Mouse (Mus musculus): ENCODE data around the gene Tmem150a. TPM values are rescaled to one million over a fixed set of nuclear protein-coding genes. Genes with fewer than 3 reads are reported as not detected.

Gene Tmem150a
- polyA plus RNA-seq, 1 experiment from 2014 or later, result 4.0 TPM

- Histone ChIP-seq H3K9ac (no peak overlapping the region), H3K36me3 (replicated peaks) (peaks cover 92% of the 10 kb centered on the region), H3K4me2 (no peak overlapping the region), H3K4me3 (replicated peaks) (no peak overlapping the region), H3K9me3 (no peaks in the 10 kb centered on the region), H3K27ac (no peak overlapping the region), H3K27me3 (no peaks in the 10 kb centered on the region), H3K4me1 (no peaks in the 10 kb centered on the region)
- ATAC-seq (ENCODE audit: low FRiP score), result no peak
- 81% methylated on average over 5 of the region's 5 CpGs for WGBS
Measured at GRCm38 (mm10) chr6:72333111-72333510, 22.1 kb upstream of the Tmem150a start.

- H3K4me2 ChIP-seq, result no peak overlapping the region
- ATAC-seq (ENCODE audit: low FRiP score), result no peak
- 79% methylated on average over 2 of the region's 2 CpGs for WGBS
- H3K9ac ChIP-seq, result no peak overlapping the region
- H3K4me3 ChIP-seq (replicated peaks), result no peak overlapping the region
- H3K9me3 ChIP-seq, result no peaks in the 10 kb centered on the region
- H3K27me3 ChIP-seq, result no peaks in the 10 kb centered on the region
- H3K27ac ChIP-seq, result no peak overlapping the region
- H3K4me1 ChIP-seq, result peaks cover 14% of the 10 kb centered on the region
- peaks cover 45% of the 10 kb centered on the region for H3K36me3 ChIP-seq (replicated peaks)
Measured at GRCm38 (mm10) chr6:72340481-72340880, 14.8 kb upstream of the Tmem150a start.

GRCm38 (mm10) chr6:72344396-72345073 lies 10.7 kb upstream of the Tmem150a start:
- Histone ChIP-seq H3K4me3 (replicated peaks) (peak overlapping the region; percentile 82), H3K9ac (peak overlapping the region; percentile 72), H3K4me1 (peaks cover 37% of the 10 kb centered on the region), H3K4me2 (peak overlapping the region; percentile 92), H3K27me3 (no peaks in the 10 kb centered on the region), H3K9me3 (no peaks in the 10 kb centered on the region), H3K36me3 (replicated peaks) (peaks cover 14% of the 10 kb centered on the region), H3K27ac (peak overlapping the region; percentile 60; the same call in 1 of the 2 replicates)
- peak; percentile 65 for ATAC-seq (ENCODE audit: low FRiP score)
- under 1% methylated on average over 42 of the region's 42 CpGs for WGBS

GRCm38 (mm10) chr6:72345074-72345567 lies 10.1 kb upstream of the Tmem150a start, which contains the start of gene Usp39:
Usp39 (minus strand) TSS chr6:72345184.
- peak; percentile 85 for ATAC-seq (ENCODE audit: low FRiP score)
- Histone ChIP-seq H3K27ac (peak within 1 kb of the TSS; percentile 60; the same call in 1 of the 2 replicates), H3K4me3 (replicated peaks) (peak within 1 kb of the TSS; percentile 82), H3K27me3 (no peaks in the 10 kb centered on the region), H3K9ac (peak within 1 kb of the TSS; percentile 72), H3K4me1 (peaks cover 37% of the 10 kb centered on the region), H3K9me3 (no peaks in the 10 kb centered on the region), H3K4me2 (peak within 1 kb of the TSS; percentile 92), H3K36me3 (replicated peaks) (peaks cover 15% of the 10 kb centered on the region)
- under 1% methylated on average over 30 of the region's 30 CpGs for WGBS

- H3K9me3 ChIP-seq, result no peaks in the 10 kb centered on the region
- peaks cover 20% of the 10 kb centered on the region for H3K36me3 ChIP-seq (replicated peaks)
- no peak overlapping the region for H3K9ac ChIP-seq
- WGBS, result 55% methylated on average over 6 of the region's 6 CpGs
- peak overlapping the region; percentile 92 for H3K4me2 ChIP-seq
- no peak overlapping the region for H3K27ac ChIP-seq
- no peaks in the 10 kb centered on the region for H3K27me3 ChIP-seq
- peaks cover 37% of the 10 kb centered on the region for H3K4me1 ChIP-seq
- ATAC-seq (ENCODE audit: low FRiP score), result no peak
- H3K4me3 ChIP-seq (replicated peaks), result peak overlapping the region; percentile 82; the same call in 1 of the 2 replicates
Measured at GRCm38 (mm10) chr6:72345633-72346032, 9.6 kb upstream of the Tmem150a start.

- H3K4me2 ChIP-seq, result no peak overlapping the region
- H3K4me3 ChIP-seq (replicated peaks), result no peak overlapping the region; the same call in 1 of the 2 replicates
- no peak for ATAC-seq (ENCODE audit: low FRiP score)
Measured at GRCm38 (mm10) chr6:72346261-72346660, 9.0 kb upstream of the Tmem150a start.

GRCm38 (mm10) chr6:72347166-72347941 lies 7.9 kb upstream of the Tmem150a start, which contains the start of gene 0610030E20Rik:
0610030E20Rik (plus strand) TSS chr6:72347317.
- Histone ChIP-seq H3K27ac (peak within 1 kb of the TSS; percentile 87), H3K4me1 (peaks cover 37% of the 10 kb centered on the region), H3K27me3 (no peaks in the 10 kb centered on the region), H3K9me3 (no peaks in the 10 kb centered on the region), H3K4me3 (replicated peaks) (peak within 1 kb of the TSS; percentile 78), H3K4me2 (peak within 1 kb of the TSS; percentile 82), H3K36me3 (replicated peaks) (peaks cover 23% of the 10 kb centered on the region), H3K9ac (peak within 1 kb of the TSS; percentile 92)
- WGBS, result under 1% methylated on average over 72 of the region's 72 CpGs
- peak; percentile 76 for ATAC-seq (ENCODE audit: low FRiP score)

More at GRCm38 (mm10) chr6:72346261-72346660, 9.0 kb upstream of the Tmem150a start:
- Histone ChIP-seq H3K9me3 (no peaks in the 10 kb centered on the region), H3K36me3 (replicated peaks) (peaks cover 23% of the 10 kb centered on the region), H3K4me1 (peaks cover 37% of the 10 kb centered on the region), H3K27me3 (no peaks in the 10 kb centered on the region), H3K27ac (no peak overlapping the region), H3K9ac (no peak overlapping the region)
- WGBS, result 84% methylated on average over 4 of the region's 4 CpGs

GRCm38 (mm10) chr6:72348411-72348810 lies 6.8 kb upstream of the Tmem150a start:
- Histone ChIP-seq H3K4me1 (peaks cover 35% of the 10 kb centered on the region), H3K4me3 (replicated peaks) (peak overlapping the region; percentile 78), H3K4me2 (peak overlapping the region; percentile 82), H3K36me3 (replicated peaks) (peaks cover 23% of the 10 kb centered on the region), H3K9me3 (no peaks in the 10 kb centered on the region), H3K27ac (no peak overlapping the region), H3K27me3 (peaks cover 3% of the 10 kb centered on the region; the same call in 1 of the 2 replicates), H3K9ac (peak overlapping the region; percentile 92; the same call in 1 of the 2 replicates)
- 81% methylated on average over 10 of the region's 10 CpGs for whole genome bisulfite sequencing
- ATAC-seq (ENCODE audit: low FRiP score), result no peak

- Histone ChIP-seq H3K27me3 (peaks cover 6% of the 10 kb centered on the region; the same call in 1 of the 2 replicates), H3K27ac (no peak overlapping the region), H3K4me3 (replicated peaks) (no peak overlapping the region), H3K9me3 (no peaks in the 10 kb centered on the region), H3K36me3 (replicated peaks) (peaks cover 23% of the 10 kb centered on the region), H3K4me2 (no peak overlapping the region), H3K9ac (no peak overlapping the region), H3K4me1 (peaks cover 34% of the 10 kb centered on the region)
- WGBS, result 92% methylated on average over 2 of the region's 2 CpGs
- ATAC-seq (ENCODE audit: low FRiP score), result no peak
Measured at GRCm38 (mm10) chr6:72350214-72350613, 5.0 kb upstream of the Tmem150a start.

- Histone ChIP-seq H3K9me3 (no peaks in the 10 kb centered on the region), H3K4me1 (peaks cover 34% of the 10 kb centered on the region), H3K27ac (no peak overlapping the region), H3K27me3 (peaks cover 6% of the 10 kb centered on the region; the same call in 1 of the 2 replicates), H3K9ac (no peak overlapping the region), H3K36me3 (replicated peaks) (peaks cover 27% of the 10 kb centered on the region), H3K4me3 (replicated peaks) (no peak overlapping the region), H3K4me2 (no peak overlapping the region)
- 82% methylated on average over 5 of the region's 5 CpGs for whole genome bisulfite sequencing
- ATAC-seq (ENCODE audit: low FRiP score), result no peak
Measured at GRCm38 (mm10) chr6:72352636-72353405, 2.4 kb upstream of the Tmem150a start.

GRCm38 (mm10) chr6:72354025-72354424 lies 1.2 kb upstream of the Tmem150a start:
- peaks cover 33% of the 10 kb centered on the region for H3K36me3 ChIP-seq (replicated peaks)
- ATAC-seq (ENCODE audit: low FRiP score), result no peak
- H3K9me3 ChIP-seq, result no peaks in the 10 kb centered on the region
- H3K4me3 ChIP-seq (replicated peaks), result no peak overlapping the region
- H3K4me1 ChIP-seq, result peaks cover 22% of the 10 kb centered on the region
- WGBS, result 61% methylated on average over 1 of the region's 1 CpGs
- no peak overlapping the region for H3K27ac ChIP-seq
- H3K27me3 ChIP-seq, result peaks cover 6% of the 10 kb centered on the region; the same call in 1 of the 2 replicates
- H3K4me2 ChIP-seq, result no peak overlapping the region
- H3K9ac ChIP-seq, result no peak overlapping the region
